Mouse (Mus musculus) neural tube, embryonic 11.5 days (tissue): Measurements from ENCODE around the gene Agap1. TPM values are rescaled to one million over a fixed set of nuclear protein-coding genes. Genes with fewer than 3 reads are reported as not detected.
A peak's percentile ranks its signal among the peaks of the same experiment; 100 is the strongest.

Source experiments
- ATAC-seq: fragments of 200-750 bp; cut with Nextera tagmentation; 2 replicates; pipeline ENCODE4 v1.8.0; 2017; ENCODE audit warnings: moderate number of reproducible peaks, mild to moderate bottlenecking, moderate TSS enrichment, moderate library complexity; ENCODE audit not compliant: insufficient read depth, low FRiP score, low TSS enrichment
- DNase-seq: peaks from one replicate; pipeline ENCODE4 v3.0.0-alpha.2; 2015; ENCODE audit warnings: low spot score
- H3K27ac ChIP-seq: fragments of 300-500 bp; sonication (generic); 2 replicates; pipeline ENCODE4 v1.5.1; 2014; ENCODE audit warnings: low read depth, mild to moderate bottlenecking, low read length
- H3K27me3 ChIP-seq: fragments of 300-500 bp; sonication (generic); 2 replicates; pipeline ENCODE4 v1.6.1; 2014; ENCODE audit warnings: mild to moderate bottlenecking, low read length, mixed read lengths; ENCODE audit not compliant: control insufficient read depth, insufficient read depth
- H3K36me3 ChIP-seq: fragments of 300-500 bp; sonication (generic); 2 replicates; pipeline ENCODE4 v1.6.1; 2014; ENCODE audit warnings: mild to moderate bottlenecking, low read length, moderate library complexity, mixed read lengths; ENCODE audit not compliant: control insufficient read depth, insufficient read depth
- H3K4me1 ChIP-seq: fragments of 300-500 bp; sonication (generic); 2 replicates; pipeline ENCODE4 v1.6.1; 2014; ENCODE audit warnings: low read length, mixed read lengths; ENCODE audit not compliant: control insufficient read depth, insufficient read depth
- H3K4me2 ChIP-seq: fragments of 300-500 bp; sonication (generic); 2 replicates; pipeline ENCODE4 v1.6.1; 2014; ENCODE audit warnings: low read depth, mild to moderate bottlenecking, moderate library complexity
- H3K4me3 ChIP-seq: fragments of 300-500 bp; sonication (generic); 2 replicates; pipeline ENCODE4 v1.5.1; 2014; ENCODE audit warnings: low read depth, low read length
- H3K9ac ChIP-seq: fragments of 300-500 bp; sonication (generic); 2 replicates; pipeline ENCODE4 v1.6.1; 2014; ENCODE audit warnings: mild to moderate bottlenecking, low read length
- H3K9me3 ChIP-seq: fragments of 300-500 bp; sonication (generic); 2 replicates; pipeline ENCODE4 v1.6.1; 2016; ENCODE audit warnings: low read length; ENCODE audit not compliant: control insufficient read depth
- WGBS: fragments of 180-500 bp; shearing (Covaris S2); extraction: QIAGEN DNeasy Blood & Tissue Kit; methylation state at CpG from one replicate; pipeline ENCODE4 v1.1.7; 2014; 5-methylcytosine and 5-hydroxymethylcytosine counted together
- polyA plus RNA-seq: library from polyadenylated mRNA; unstranded; fragments of >200 nt; fragmentation: Nextera tagmentation; extraction: Ambion mirVana; gene quantifications from 2 replicates; pipeline ENCODE4 v1.2.1, GENCODE M21; 2014

Gene Agap1
- polyA plus RNA-seq, 1 experiment from 2014 or later = 31.1 TPM

- Histone ChIP-seq H3K27me3 (peaks cover 41% of the 10 kb centered on the region), H3K4me2 (peak overlapping the region; percentile 60; the same call in 1 of the 2 replicates), H3K4me1 (peaks cover 43% of the 10 kb centered on the region), H3K4me3 (no peak overlapping the region), H3K9me3 (no peaks in the 10 kb centered on the region), H3K9ac (no peak overlapping the region), H3K36me3 (no peaks in the 10 kb centered on the region), H3K27ac (no peak overlapping the region)
- DNase-seq (peak; percentile 20), ATAC-seq (no peak)
- 4% methylated on average over 10 of the region's 10 CpGs for WGBS
These were observed 467.2 kb downstream of the Agap1 start for GRCm38 (mm10) chr1:89921806-89922205.

- H3K27ac ChIP-seq = no peak overlapping the region
- H3K27me3 ChIP-seq = peaks cover 42% of the 10 kb centered on the region
- peak; percentile 46 for DNase-seq
- H3K9ac ChIP-seq = no peak overlapping the region
- no peaks in the 10 kb centered on the region for H3K36me3 ChIP-seq
- H3K4me2 ChIP-seq = peak overlapping the region; percentile 60
- 7% methylated on average over 7 of the region's 7 CpGs for WGBS
- no peaks in the 10 kb centered on the region for H3K9me3 ChIP-seq
- no peak overlapping the region for H3K4me3 ChIP-seq
- peaks cover 48% of the 10 kb centered on the region for H3K4me1 ChIP-seq
- no peak for ATAC-seq
These were observed 467.7 kb downstream of the Agap1 start for GRCm38 (mm10) chr1:89922282-89922681.

- Histone ChIP-seq H3K9me3 (no peaks in the 10 kb centered on the region), H3K36me3 (no peaks in the 10 kb centered on the region; the same call in 1 of the 2 replicates), H3K27me3 (peaks cover 46% of the 10 kb centered on the region), H3K9ac (peak overlapping the region; percentile 50), H3K27ac (no peak overlapping the region), H3K4me2 (peak overlapping the region; percentile 60), H3K4me3 (peak overlapping the region; percentile 31), H3K4me1 (peaks cover 54% of the 10 kb centered on the region)
- DNase-seq (peak; percentile 57), ATAC-seq (peak; percentile 35)
- 1% methylated on average over 30 of the region's 41 CpGs for WGBS
These were observed 468.5 kb downstream of the Agap1 start for GRCm38 (mm10) chr1:89922883-89923641.

- DNase-seq = no peak
These were observed 469.0 kb downstream of the Agap1 start for GRCm38 (mm10) chr1:89923642-89924020.

GRCm38 (mm10) chr1:89925501-89926190, 471.0 kb downstream of the Agap1 start:
- Histone ChIP-seq H3K9me3 (no peaks in the 10 kb centered on the region), H3K27me3 (peaks cover 55% of the 10 kb centered on the region), H3K9ac (no peak overlapping the region), H3K4me2 (peak overlapping the region; percentile 83; the same call in 1 of the 2 replicates), H3K4me3 (no peak overlapping the region), H3K36me3 (peaks cover 2% of the 10 kb centered on the region; the same call in 1 of the 2 replicates), H3K4me1 (peaks cover 66% of the 10 kb centered on the region), H3K27ac (no peak overlapping the region)
- 20% methylated on average over 12 of the region's 12 CpGs for WGBS
- DNase-seq (peak; percentile 55), ATAC-seq (no peak)

More at GRCm38 (mm10) chr1:89923642-89924020, 469.0 kb downstream of the Agap1 start:
- no peak overlapping the region for H3K27ac ChIP-seq
- H3K4me1 ChIP-seq = peaks cover 60% of the 10 kb centered on the region
- peak overlapping the region; percentile 60 for H3K4me2 ChIP-seq
- peaks cover 2% of the 10 kb centered on the region; the same call in 1 of the 2 replicates for H3K36me3 ChIP-seq
- H3K27me3 ChIP-seq = peaks cover 51% of the 10 kb centered on the region
- no peak for ATAC-seq
- peak overlapping the region; percentile 23 for H3K9ac ChIP-seq
- no peaks in the 10 kb centered on the region for H3K9me3 ChIP-seq
- WGBS = 15% methylated on average over 14 of the region's 14 CpGs
- no peak overlapping the region for H3K4me3 ChIP-seq

GRCm38 (mm10) chr1:89926583-89927060, 472.0 kb downstream of the Agap1 start:
- Histone ChIP-seq H3K27ac (0 out of 2 replicates have a peak overlapping the region, but pooled peaks have one; percentile 5), H3K9ac (no peak overlapping the region; the same call in 1 of the 2 replicates), H3K4me3 (peak overlapping the region; percentile 69)

GRCm38 (mm10) chr1:89927061-89927661, 472.6 kb downstream of the Agap1 start:
- no peaks in the 10 kb centered on the region for H3K9me3 ChIP-seq
- peaks cover 2% of the 10 kb centered on the region; the same call in 1 of the 2 replicates for H3K36me3 ChIP-seq
- peaks cover 48% of the 10 kb centered on the region for H3K27me3 ChIP-seq
- 2% methylated on average over 36 of the region's 36 CpGs for WGBS
- H3K27ac ChIP-seq = 0 out of 2 replicates have a peak overlapping the region, but pooled peaks have one; percentile 20
- H3K4me3 ChIP-seq = peak overlapping the region; percentile 69
- peak; percentile 59 for DNase-seq
- H3K4me1 ChIP-seq = peaks cover 71% of the 10 kb centered on the region
- H3K9ac ChIP-seq = peak overlapping the region; percentile 44
- no peak for ATAC-seq
- peak overlapping the region; percentile 83 for H3K4me2 ChIP-seq

More at GRCm38 (mm10) chr1:89926583-89927060, 472.0 kb downstream of the Agap1 start:
- Histone ChIP-seq H3K9me3 (no peaks in the 10 kb centered on the region), H3K27me3 (peaks cover 53% of the 10 kb centered on the region), H3K36me3 (peaks cover 2% of the 10 kb centered on the region; the same call in 1 of the 2 replicates), H3K4me2 (peak overlapping the region; percentile 83), H3K4me1 (peaks cover 71% of the 10 kb centered on the region)
- WGBS = 14% methylated on average over 9 of the region's 9 CpGs
- ATAC-seq (no peak), DNase-seq (peak; percentile 20)

- ATAC-seq (no peak), DNase-seq (peak; percentile 53)
- peaks cover 2% of the 10 kb centered on the region; the same call in 1 of the 2 replicates for H3K36me3 ChIP-seq
- H3K9me3 ChIP-seq = no peaks in the 10 kb centered on the region
- H3K9ac ChIP-seq = peak overlapping the region; percentile 52
- peak overlapping the region; percentile 69 for H3K4me3 ChIP-seq
- H3K27me3 ChIP-seq = peaks cover 50% of the 10 kb centered on the region
- no peak overlapping the region for H3K27ac ChIP-seq
- H3K4me2 ChIP-seq = peak overlapping the region; percentile 83
- 2% methylated on average over 25 of the region's 25 CpGs for WGBS
- H3K4me1 ChIP-seq = peaks cover 60% of the 10 kb centered on the region
These were observed 474.1 kb downstream of the Agap1 start for GRCm38 (mm10) chr1:89928676-89929075.
